In genomic region chr8:82401490-82401889, GRCm38 (mm10) we compare ENCODE assay signal across 9 mouse cellular contexts. TPM values are rescaled to one million over a fixed set of nuclear protein-coding genes. Genes with fewer than 3 reads are reported as not detected.
DNase-seq lines count a peak whose midpoint lies in the region; ATAC-seq and TF ChIP-seq lines count a peak whose summit lies in the region.
"Had no signal": no experiment of that assay in that cellular context is flagged by ENCODE, and none has a peak within 500 bp of the region (broad histone marks: within the 10 kb centered on the region; RNA-seq: fewer than 3 reads in every experiment).

No protein-coding gene starts in this region.

- H3K9ac ChIP-seq in embryonic facial prominence, embryonic 15.5 days: no peak overlapping the region
- no peak overlapping the region for H3K9ac ChIP-seq in midbrain, embryonic 11.5 days (ENCODE audit: low read length)

- peak overlapping the region; percentile 72 for H3K4me2 ChIP-seq in embryonic facial prominence, embryonic 15.5 days (replicated peaks)
- peak overlapping the region; percentile 60; the same call in 1 of the 2 replicates for H3K4me2 ChIP-seq in midbrain, embryonic 11.5 days

- ATAC-seq in embryonic facial prominence, embryonic 15.5 days (ENCODE audit: insufficient number of reproducible peaks, low FRiP score, low TSS enrichment, low read depth): no peak
- ATAC-seq in midbrain, embryonic 11.5 days (ENCODE audit: low FRiP score): peak; percentile 36; the same call in 1 of the 2 replicates

- H3K4me1 ChIP-seq in embryonic facial prominence, embryonic 15.5 days: peaks cover 14% of the 10 kb centered on the region
- H3K4me1 ChIP-seq in kidney, adult 2 months (ENCODE audit: control insufficient read depth, insufficient read depth, low read length): peaks cover 14% of the 10 kb centered on the region
- peaks cover 7% of the 10 kb centered on the region; the same call in 1 of the 2 replicates for H3K4me1 ChIP-seq in midbrain, embryonic 11.5 days (ENCODE audit: control insufficient read depth, insufficient read depth, low read length)

- H3K27me3 ChIP-seq in embryonic facial prominence, embryonic 15.5 days: no peaks in the 10 kb centered on the region
- no peaks in the 10 kb centered on the region for H3K27me3 ChIP-seq in kidney, adult 2 months (replicated peaks; ENCODE audit: control insufficient read depth, insufficient read depth, low read length)
- H3K27me3 ChIP-seq in midbrain, embryonic 11.5 days (ENCODE audit: control insufficient read depth, insufficient read depth, low read length): no peaks in the 10 kb centered on the region

- peak overlapping the region; percentile 50 for H3K4me3 ChIP-seq in embryonic facial prominence, embryonic 15.5 days (replicated peaks)
- H3K4me3 ChIP-seq in kidney, adult 2 months (ENCODE audit: insufficient read depth, low read depth, low read length): peak overlapping the region; percentile 67
- peak overlapping the region; percentile 32; the same call in 1 of the 2 replicates for H3K4me3 ChIP-seq in midbrain, embryonic 11.5 days (ENCODE audit: low read depth, low read length)

- intact Hi-C loops in gastrocnemius, postnatal 14 days (cut with DNase I; ENCODE audit: low total_unique reads): no loop called here

- H3K36me3 ChIP-seq in embryonic facial prominence, embryonic 15.5 days: no peaks in the 10 kb centered on the region
- no peaks in the 10 kb centered on the region; the same call in 1 of the 2 replicates for H3K36me3 ChIP-seq in kidney, adult 2 months (ENCODE audit: control insufficient read depth, insufficient read depth, low read length)
- no peaks in the 10 kb centered on the region for H3K36me3 ChIP-seq in midbrain, embryonic 11.5 days (ENCODE audit: control insufficient read depth, insufficient read depth, low read length)
- H3K36me3 ChIP-seq: G1E had no signal

- no peak for TF ChIP-seq CTCF in kidney, adult 2 months (conservative IDR thresholded peaks at IDR 0.05; ENCODE audit: insufficient read depth, insufficient read length, low read depth, low read length)

- H3K9me3 ChIP-seq in embryonic facial prominence, embryonic 15.5 days (replicated peaks): no peaks in the 10 kb centered on the region
- no peaks in the 10 kb centered on the region for H3K9me3 ChIP-seq in midbrain, embryonic 11.5 days (ENCODE audit: control insufficient read depth, low read length)
- H3K9me3 ChIP-seq: G1E had no signal

- DNase-seq in kidney, adult 11 months: peak; percentile 36
- DNase-seq in kidney, postnatal 4 days: no peak
- DNase-seq in kidney, adult 2 months: peak; percentile 53
- DNase-seq in midbrain, embryonic 11.5 days (ENCODE audit: low spot score, missing footprints): no peak
- no peak for DNase-seq in gastrocnemius, postnatal 14 days
- no peak for DNase-seq in spleen, postnatal 36 days (ENCODE audit: low spot score in 2 of 2)
- no peak for DNase-seq in layer of hippocampus, postnatal 25 days (ENCODE audit: extremely low spot score in 1 of 2, low spot score in 1 of 2)

- WGBS in embryonic facial prominence, embryonic 15.5 days: 24% methylated on average over 6 of the region's 6 CpGs
- 15% methylated on average over 6 of the region's 6 CpGs for WGBS in kidney, adult 2 months
- WGBS in midbrain, embryonic 11.5 days: 27% methylated on average over 6 of the region's 6 CpGs

- no peak overlapping the region for H3K27ac ChIP-seq in embryonic facial prominence, embryonic 15.5 days (replicated peaks)
- peak overlapping the region; percentile 89 for H3K27ac ChIP-seq in kidney, adult 2 months (ENCODE audit: insufficient read depth, low read depth, low read length)
- no peak overlapping the region for H3K27ac ChIP-seq in midbrain, embryonic 11.5 days (ENCODE audit: low read depth, low read length)

- no peak for TF ChIP-seq POLR2A in kidney, adult 2 months (IDR thresholded peaks at IDR 0.05; ENCODE audit: low read depth, low read length)

RNA-seq across cellular contexts. Expression of gene Il15, which starts 1.5 kb away (rescaled TPM):
- polyA plus RNA-seq in embryonic facial prominence, embryonic 15.5 days (2015; fragmentation: Nextera tagmentation; extraction: Ambion mirVana): 4.0 and 5.7 TPM in 2 replicates
- polyA plus RNA-seq in kidney, adult 2 months (2012; rRNA removed): 15.7 and 17.6 TPM in 2 replicates
- 2.2 and 2.5 TPM in 2 replicates for polyA plus RNA-seq in midbrain, embryonic 11.5 days (2014; fragmentation: Nextera tagmentation; extraction: Ambion mirVana)
- 1 to 10 TPM; 2.1 to 2.5 TPM for total RNA-seq in gastrocnemius, postnatal 14 days (2021)
- 1 to 10 TPM; 1.1 to 1.5 TPM for total RNA-seq in layer of hippocampus, postnatal 25 days (2021)
- polyA plus RNA-seq: G1E had no signal

Comparison
In these comparisons a context has a peak if more than half of its experiments do, and no peak if none do; other contexts are left out.
1. DNase-seq: peak in kidney, adult 11 months (single experiment) and kidney, adult 2 months (single experiment); none in kidney, postnatal 4 days (0 of 2), midbrain, embryonic 11.5 days (single experiment), gastrocnemius, postnatal 14 days (single experiment), spleen, postnatal 36 days (0 of 2) and layer of hippocampus, postnatal 25 days (0 of 2).
2. Peak in every context shown above with its lines, with median percentiles within 50 percentile points of each other: H3K4me3 ChIP-seq.